Mouse (Mus musculus) heart, adult 8-10 months (tissue): Measurements from ENCODE around the gene Irx2. TPM values are rescaled to one million over a fixed set of nuclear protein-coding genes. Genes with fewer than 3 reads are reported as not detected.

Experiments
- DNase-seq: peaks from one replicate; pipeline ENCODE4 v3.0.0; 2022; ENCODE audit warnings: low spot score
- total RNA-seq, 4 experiments: library from RNA; stranded (reverse); gene quantifications; 2 replicates each; pipeline ENCODE4 v1.2.4; 2022

Irx2 gene
- total RNA-seq, result 1 to 10 TPM; 3.8 to 7.4 (median 4.9) TPM

- peak; percentile 58 for DNase-seq
These were observed at the start of gene Irx2 for GRCm38 (mm10) chr13:72628462-72628916. TSS of gene Irx2 (plus strand) at chr13:72628820.

- DNase-seq, result no peak
These were observed 47.3 kb upstream of the Irx2 start for GRCm38 (mm10) chr13:72581276-72581675.

GRCm38 (mm10) chr13:72592526-72592925, 36.1 kb upstream of the Irx2 start:
- no peak for DNase-seq

- no peak for DNase-seq
These were observed 35.3 kb upstream of the Irx2 start for GRCm38 (mm10) chr13:72593310-72593709.

GRCm38 (mm10) chr13:72593710-72594111, 34.9 kb upstream of the Irx2 start:
- no peak for DNase-seq

GRCm38 (mm10) chr13:72599254-72599653, 29.4 kb upstream of the Irx2 start:
- no peak for DNase-seq

GRCm38 (mm10) chr13:72608706-72609105, 19.9 kb upstream of the Irx2 start:
- no peak for DNase-seq

GRCm38 (mm10) chr13:72610277-72610676, 18.3 kb upstream of the Irx2 start:
- no peak for DNase-seq

GRCm38 (mm10) chr13:72623926-72624846, 4.4 kb upstream of the Irx2 start:
- no peak for DNase-seq

GRCm38 (mm10) chr13:72624847-72625170, 3.8 kb upstream of the Irx2 start:
- DNase-seq, result no peak

GRCm38 (mm10) chr13:72625236-72625950, 3.2 kb upstream of the Irx2 start:
- no peak for DNase-seq

GRCm38 (mm10) chr13:72627391-72628321, 964 bp upstream of the Irx2 start:
- DNase-seq, result no peak

- DNase-seq, result no peak
These were observed 463 bp downstream of the Irx2 start for GRCm38 (mm10) chr13:72628935-72629631.

GRCm38 (mm10) chr13:72629806-72630205, 1.2 kb downstream of the Irx2 start:
- DNase-seq, result no peak

- DNase-seq, result no peak
These were observed 2.1 kb downstream of the Irx2 start for GRCm38 (mm10) chr13:72630501-72631372.

- no peak for DNase-seq
These were observed 2.9 kb downstream of the Irx2 start for GRCm38 (mm10) chr13:72631373-72632021.

- DNase-seq, result no peak
These were observed 3.7 kb downstream of the Irx2 start for GRCm38 (mm10) chr13:72632361-72632760.

- DNase-seq, result no peak
These were observed 4.5 kb downstream of the Irx2 start for GRCm38 (mm10) chr13:72633097-72633496.

GRCm38 (mm10) chr13:72634752-72635315, 6.2 kb downstream of the Irx2 start:
- DNase-seq, result no peak
